Mouse (Mus musculus): ENCODE results near the gene Tmem45a.
A peak's percentile ranks its signal among the peaks of the same experiment; 100 is the strongest.
"Not testable (repeated sequence)": the region's sequence is repeated elsewhere in the genome, so short reads cannot be mapped to it uniquely, and the experiment has no call there.

Gene Tmem45a

DNA sequence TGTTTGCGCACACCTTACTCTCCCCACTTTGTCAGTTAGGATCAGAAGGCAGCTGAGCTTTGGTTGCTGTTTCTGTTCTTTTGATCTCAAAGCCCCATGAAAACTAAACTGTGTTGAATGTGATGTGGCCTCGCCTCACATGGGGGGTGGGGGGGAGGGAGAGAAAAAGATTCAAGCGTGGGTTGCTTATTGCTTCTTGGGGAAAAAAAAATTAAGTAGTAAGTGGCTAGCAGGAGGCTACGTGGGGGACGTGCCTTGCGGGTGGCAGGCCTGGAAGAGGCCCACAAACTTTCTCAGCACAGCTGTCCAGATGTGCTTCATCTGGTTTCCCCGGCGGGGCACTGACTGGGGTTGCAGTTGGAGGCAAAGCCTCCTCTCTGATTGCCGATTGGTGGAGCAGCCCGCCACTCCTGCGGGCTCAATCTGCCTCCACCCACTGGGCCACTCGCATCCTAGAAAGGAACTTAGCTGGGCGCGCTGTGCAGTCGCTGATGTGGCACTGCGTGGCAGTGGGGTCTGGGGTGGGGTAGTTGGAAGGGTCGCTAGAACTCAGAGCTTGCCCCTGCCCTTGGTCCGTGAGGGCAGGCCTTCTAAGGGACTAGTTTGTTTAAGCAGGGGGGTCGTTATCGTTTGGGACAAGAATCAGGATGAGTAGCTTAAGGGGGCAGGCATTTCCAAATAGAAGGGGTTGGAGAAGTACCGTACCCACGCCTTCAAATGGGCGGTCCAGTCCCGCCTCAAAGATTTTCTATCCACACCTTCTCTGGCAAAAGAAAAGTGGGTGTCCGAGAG is at the start of gene Tmem45a:
Gene Tmem45a, minus strand, starts transcription at position 343 of the 792 bp plus-strand sequence.
- DNase-seq (ENCODE audit: inconsistent age in 2 of 2, low spot score in 1 of 2) = peak; percentile 82 to 91

DNA sequence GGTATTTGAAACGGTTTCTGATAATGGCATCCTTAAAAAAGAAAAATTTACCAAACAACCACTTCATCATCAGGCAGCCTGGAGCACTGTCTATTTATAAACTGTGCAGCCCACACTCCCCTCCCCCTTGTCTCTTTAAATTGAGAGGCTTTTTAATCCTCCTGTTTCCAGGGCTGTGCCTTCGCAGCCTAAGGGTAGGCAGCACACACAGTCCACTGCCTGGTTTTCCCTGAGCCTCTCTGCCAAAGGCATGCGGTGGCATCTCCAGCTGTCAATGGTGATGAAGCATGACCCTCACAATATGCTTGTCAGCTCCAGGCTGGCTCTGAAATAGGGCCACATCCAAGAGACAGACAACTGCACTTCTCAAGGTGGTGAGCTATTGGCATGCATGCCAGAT is 42.1 kb upstream of the Tmem45a start, which contains the start of gene Lnp1:
Gene Lnp1, minus strand, starts transcription at position 39 of the 400 bp plus-strand sequence.
- no peak for DNase-seq (ENCODE audit: inconsistent age in 2 of 2, low spot score in 1 of 2)

DNA sequence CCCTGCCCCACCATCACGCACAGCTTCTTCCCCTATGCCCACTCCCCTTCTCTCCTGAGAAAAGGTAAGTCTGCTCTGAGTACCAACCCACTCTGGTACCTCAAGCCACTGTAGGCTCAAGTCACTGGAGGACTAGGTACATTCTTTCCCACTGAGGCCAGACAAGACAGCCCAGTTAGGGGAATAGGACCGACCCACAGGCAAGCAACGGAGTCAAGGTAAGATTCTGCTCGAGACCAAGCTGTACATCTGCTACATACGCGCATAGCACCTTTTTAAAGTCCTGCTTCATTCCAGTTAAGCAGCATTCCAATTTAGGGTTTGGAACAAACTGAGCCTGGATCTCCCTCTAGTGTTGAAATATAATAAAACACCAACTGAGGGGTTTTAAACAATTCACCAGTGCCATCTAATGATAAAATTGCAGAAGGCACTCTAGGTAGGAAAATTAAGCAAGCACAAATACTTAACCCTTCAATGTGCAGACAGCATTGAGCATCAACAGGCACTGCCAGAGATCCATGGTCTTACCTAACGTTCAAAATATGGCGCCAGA is 34.2 kb upstream of the Tmem45a start:
- peak in 1 of 2 experiments; percentile 77 for DNase-seq (ENCODE audit: inconsistent age in 2 of 2, low spot score in 1 of 2)

DNA sequence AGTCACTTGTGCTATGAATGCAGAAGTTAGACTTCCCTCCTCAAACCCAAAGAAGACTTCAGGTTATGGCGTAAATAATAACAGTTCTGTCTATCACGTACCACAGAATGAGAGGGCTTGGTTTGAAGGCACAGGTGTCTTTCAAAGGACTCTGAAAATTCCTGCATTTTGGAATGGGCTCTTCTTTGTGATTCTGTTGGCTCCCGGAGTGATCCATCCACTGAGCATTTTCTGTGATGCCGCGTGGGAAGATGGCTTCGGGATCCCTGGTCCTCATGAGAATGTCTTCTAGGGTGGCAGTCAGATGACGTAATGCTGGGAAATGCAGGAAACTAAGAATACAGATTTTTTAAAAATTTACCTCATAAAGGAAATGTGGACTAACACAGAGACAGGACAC is 31.3 kb upstream of the Tmem45a start:
- no peak for DNase-seq (ENCODE audit: inconsistent age in 2 of 2, low spot score in 1 of 2)

DNA sequence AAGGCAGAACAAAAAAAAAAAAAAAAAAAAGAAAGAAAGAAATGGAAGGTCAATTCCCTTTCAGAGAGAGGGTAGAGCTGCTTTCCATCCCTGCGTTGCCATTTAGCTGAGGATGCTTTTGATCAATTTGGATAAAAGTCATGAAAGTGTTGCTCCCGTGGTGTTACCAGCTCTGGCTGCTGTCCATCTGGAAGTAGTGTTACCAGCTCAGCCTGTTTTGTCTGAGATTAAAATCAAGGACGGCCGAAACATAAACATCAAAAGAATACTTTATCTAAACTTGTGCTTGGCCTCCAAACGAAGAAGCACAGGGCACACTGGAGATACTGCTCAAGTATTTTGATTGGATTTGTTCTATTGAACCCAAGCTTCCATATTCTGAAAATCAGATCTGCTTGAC is 23.0 kb upstream of the Tmem45a start:
- peak; percentile 10 to 46 for DNase-seq (ENCODE audit: inconsistent age in 2 of 2, low spot score in 1 of 2)

DNA sequence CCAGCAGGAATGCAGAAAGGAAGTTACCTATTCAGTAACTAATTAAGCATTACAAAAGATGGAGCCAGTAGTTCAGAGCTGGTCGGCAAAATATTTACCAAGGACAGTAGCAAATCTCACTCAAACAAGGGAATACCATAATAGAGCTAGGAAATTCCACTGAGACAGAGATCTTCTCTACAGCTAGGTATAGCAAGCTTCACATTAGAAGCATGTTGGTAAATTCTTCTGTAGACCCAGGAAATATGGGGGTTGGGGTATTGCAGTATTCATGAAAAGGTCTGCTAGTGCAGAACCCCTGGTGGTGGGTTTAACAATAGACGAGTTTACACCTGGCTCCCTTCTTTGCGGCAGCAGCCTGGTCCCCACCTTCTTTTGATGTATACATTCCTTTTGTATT is 16.2 kb upstream of the Tmem45a start:
- not testable (repeated sequence) for DNase-seq (ENCODE audit: inconsistent age in 2 of 2, low spot score in 1 of 2)

DNA sequence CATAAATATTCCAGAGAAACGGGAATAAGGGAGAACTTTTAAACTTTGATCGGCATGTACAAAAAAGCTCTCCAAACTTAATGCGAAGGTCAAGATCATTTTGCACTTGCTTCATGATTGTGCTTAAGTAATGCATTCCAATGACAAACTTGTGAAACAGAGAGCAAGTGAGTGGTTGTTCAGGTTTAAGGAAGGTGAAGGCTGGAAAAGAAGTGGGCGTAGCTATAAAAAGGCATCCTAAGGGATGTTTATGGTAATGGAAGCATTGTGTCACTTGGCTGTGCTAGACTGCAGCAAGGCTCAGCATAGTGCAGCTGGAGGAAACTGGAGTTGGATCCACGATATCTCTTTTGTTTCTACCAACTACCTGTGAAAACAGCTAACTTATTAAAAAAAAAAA is 5.6 kb upstream of the Tmem45a start:
- no peak for DNase-seq (ENCODE audit: inconsistent age in 2 of 2, low spot score in 1 of 2)

DNA sequence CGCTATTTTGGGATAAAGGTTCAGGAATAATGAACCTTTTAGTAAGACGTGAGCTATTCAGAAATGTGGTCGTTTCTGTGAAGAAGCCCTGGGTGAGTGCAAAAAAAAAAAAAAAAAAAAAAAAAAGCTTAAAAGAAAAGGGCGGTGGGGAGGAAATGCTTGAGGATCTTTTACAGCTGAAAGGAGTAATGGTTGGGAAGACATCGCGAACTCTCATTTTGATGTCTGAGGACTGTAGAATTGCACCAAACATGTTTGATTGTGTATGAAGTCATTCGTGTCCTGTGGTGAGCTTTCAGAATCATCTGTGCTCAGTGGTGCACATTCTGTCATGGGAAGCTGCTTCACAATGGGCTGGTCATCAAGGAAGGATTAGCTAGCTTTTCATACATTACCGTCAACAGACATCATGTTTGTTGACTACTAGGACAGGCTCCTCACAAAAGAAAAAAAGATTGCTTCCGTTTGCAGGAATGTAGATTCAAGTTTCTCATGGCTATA is 700 bp upstream of the Tmem45a start:
- DNase-seq (ENCODE audit: inconsistent age in 2 of 2, low spot score in 1 of 2) = no peak

DNA sequence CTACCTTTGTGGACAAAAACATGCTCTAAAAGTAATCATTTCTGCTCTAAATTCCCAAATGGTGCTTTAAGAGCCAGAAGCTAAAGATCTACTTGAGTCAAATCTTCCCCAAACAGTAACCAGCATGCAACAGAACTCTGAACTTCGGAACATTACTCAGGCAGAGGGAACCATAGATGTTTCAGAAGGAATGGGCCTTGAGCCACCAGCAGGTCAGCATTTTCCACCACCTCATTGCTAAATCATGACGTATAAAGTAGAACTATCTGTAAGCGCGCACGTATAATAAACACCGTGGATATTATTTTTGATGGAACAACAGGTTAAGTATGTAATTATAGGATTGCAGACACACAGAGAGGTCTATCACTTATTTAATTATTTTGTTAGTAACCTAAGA is 1.2 kb downstream of the Tmem45a start:
- DNase-seq (ENCODE audit: inconsistent age in 2 of 2, low spot score in 1 of 2) = no peak

DNA sequence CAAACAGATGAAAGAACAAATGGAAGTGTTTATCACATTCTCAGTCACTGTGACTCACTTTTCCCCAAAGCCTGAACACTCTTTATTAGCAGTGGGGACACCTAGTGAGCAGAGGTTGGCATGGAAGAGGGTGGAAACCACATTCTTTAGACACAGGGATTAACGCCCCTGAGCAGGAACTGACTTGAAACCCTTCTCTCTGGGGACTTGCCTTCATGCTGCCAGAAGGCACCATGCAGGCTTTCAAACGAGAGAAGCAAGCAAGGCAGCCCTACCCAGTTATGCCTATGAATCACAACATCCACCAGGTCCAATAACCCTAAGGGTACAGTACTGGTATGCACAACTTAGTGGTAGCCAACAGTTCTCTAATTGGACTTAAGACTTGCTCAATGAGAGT is 12.6 kb downstream of the Tmem45a start:
- no peak for DNase-seq (ENCODE audit: inconsistent age in 2 of 2, low spot score in 1 of 2)

DNA sequence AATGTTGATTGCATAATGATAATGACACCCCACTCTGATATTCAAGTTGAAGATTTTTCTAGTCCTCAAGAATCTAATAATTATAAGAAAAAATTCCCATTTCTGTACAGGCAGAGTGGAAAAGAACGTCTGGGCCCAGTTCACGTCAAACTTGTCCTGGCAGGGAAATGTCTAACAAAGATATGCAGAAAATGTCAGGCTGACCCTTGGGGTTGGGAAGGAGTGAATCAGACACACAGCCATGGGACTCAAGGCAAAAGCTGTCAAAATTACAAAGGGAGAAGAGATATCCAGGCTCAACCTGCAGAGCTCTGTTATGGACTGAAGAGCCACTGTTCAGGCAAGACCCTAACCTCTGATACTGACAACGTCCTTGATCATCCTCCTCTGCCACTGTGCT is 15.5 kb downstream of the Tmem45a start:
- peak in 1 of 2 experiments; percentile 54 for DNase-seq (ENCODE audit: inconsistent age in 2 of 2, low spot score in 1 of 2)

DNA sequence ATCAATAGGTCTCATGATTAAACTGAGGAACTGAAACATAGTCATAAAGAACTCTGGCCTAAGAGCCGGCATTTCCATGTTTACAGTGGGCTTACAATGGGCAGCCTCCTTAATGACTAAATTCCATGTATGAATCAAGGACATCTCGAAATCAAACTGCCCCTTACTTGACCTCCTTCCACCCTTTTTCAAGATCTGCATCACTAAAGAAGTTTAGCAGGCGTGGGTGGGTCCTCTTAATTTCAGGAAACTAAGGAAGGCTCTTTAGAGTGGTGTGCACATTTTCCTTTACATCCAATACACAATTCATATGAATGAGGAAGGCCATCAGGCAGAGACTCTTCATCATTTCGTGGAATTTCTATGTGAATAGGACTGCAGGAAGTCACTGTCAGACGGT is 17.6 kb downstream of the Tmem45a start:
- DNase-seq (ENCODE audit: inconsistent age in 2 of 2, low spot score in 1 of 2) = no peak

DNA sequence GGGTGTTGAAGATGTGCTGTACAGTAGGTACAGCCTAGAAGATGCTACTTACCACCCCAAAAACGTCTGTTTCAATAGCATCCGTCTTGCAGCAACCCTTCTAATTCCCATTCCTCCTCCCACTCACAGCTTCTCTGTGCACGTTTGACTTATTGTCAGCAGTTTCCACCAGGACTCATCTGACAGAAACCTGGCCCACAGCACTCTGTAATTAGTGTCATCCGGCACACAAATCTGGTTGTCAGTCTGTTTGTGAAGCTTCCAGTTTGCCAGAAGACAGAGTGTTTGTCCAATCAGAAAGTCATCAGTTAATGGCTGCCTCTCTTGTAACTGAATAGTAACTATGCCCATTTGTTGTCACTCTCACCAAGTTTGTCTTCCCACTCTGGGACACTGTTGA is 18.4 kb downstream of the Tmem45a start:
- DNase-seq (ENCODE audit: inconsistent age in 2 of 2, low spot score in 1 of 2) = no peak

DNA sequence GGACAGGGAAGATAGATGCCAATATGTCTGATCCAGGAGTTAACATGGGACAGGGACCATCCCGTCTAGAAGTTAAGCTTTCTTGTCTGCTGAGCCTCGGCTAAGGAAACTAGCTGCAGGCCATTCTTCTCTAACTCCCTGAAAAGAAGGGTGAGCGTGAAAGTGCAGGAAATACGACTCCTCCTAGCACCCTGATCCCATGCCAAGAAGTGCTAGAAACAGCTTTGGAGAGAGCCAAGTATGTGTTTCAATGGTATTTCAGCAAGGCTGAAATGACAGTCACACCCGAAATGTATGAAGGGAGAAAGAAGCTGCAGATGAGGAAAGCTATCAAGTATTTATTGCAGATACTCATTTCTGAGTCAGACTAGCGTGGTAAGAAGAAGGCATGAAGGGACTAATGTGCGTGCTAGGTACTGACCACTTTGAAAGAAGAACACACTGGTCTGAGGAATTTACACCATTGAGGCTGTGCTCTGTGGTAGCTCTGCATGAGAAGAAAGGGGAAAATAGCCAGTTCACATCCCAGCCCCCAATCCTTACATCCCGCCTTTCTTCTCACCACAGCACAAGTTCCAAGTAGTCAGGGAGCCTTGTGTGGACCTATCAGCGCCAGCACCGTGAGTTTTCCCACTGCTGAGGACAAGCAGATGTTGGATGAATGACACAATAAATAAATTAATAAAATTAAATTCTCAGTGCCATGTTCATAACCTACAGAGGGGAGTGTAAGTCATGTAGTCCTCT is 33.0 kb downstream of the Tmem45a start:
- DNase-seq (ENCODE audit: inconsistent age in 2 of 2, low spot score in 1 of 2) = peak in 1 of 2 experiments; percentile 40

DNA sequence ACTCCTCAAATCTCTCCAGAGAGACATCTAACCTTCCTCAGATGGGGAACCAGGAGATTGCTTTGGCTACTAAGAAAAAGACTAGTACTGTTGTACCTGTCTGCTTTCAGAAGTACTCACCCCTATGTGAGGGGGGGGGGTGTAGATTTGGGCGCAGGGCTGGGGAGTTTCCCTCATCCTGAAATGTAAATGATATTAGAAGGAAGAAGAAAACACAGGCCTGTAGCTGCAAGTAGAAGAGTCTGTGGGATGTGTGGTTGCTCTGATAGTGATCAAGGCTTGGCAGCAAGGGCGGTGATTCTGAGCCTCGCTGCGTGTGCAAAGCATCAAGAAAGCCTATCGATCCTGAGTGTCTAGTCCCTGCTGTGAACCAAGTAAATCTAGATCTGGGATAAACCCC is 43.0 kb downstream of the Tmem45a start:
- DNase-seq (ENCODE audit: inconsistent age in 2 of 2, low spot score in 1 of 2) = no peak

DNA sequence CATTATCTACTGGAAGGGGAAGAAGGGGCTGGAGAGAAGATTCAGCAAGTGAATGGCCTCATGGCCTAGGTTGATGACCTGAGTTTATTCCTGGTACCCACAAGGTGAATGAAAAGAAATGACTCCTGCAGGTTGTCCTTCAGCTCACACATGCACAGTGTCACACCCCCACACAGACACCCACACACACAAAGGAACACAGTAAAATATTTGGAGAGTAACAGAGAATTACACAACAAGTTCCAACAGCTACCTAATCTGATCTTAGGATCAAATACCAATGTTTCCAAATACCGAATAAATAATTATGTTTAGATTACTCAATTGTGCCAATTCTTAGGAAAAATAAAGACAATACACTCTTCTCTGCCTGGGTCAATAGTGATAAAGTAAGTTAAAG is 52.7 kb downstream of the Tmem45a start:
- no peak for DNase-seq (ENCODE audit: inconsistent age in 2 of 2, low spot score in 1 of 2)

DNA sequence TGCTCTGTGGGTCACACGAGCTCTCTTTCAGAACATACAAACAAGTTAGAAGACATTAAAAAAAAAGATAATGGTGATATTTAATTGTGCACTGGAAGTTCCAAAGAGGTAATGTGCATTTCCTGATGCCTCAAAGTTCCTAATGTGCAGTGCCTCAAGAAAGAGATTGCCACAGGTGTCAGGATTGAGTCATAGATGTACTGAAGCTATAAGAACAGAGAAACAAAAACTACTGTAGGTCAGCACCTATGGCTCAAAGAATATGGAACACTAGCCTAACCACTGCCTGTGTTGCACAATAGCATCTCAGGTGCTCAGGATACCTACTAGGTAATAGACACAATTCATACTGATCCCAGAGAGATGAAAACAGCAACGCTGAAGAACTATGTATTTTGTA is 54.0 kb downstream of the Tmem45a start:
- no peak for DNase-seq (ENCODE audit: inconsistent age in 2 of 2, low spot score in 1 of 2)

DNA sequence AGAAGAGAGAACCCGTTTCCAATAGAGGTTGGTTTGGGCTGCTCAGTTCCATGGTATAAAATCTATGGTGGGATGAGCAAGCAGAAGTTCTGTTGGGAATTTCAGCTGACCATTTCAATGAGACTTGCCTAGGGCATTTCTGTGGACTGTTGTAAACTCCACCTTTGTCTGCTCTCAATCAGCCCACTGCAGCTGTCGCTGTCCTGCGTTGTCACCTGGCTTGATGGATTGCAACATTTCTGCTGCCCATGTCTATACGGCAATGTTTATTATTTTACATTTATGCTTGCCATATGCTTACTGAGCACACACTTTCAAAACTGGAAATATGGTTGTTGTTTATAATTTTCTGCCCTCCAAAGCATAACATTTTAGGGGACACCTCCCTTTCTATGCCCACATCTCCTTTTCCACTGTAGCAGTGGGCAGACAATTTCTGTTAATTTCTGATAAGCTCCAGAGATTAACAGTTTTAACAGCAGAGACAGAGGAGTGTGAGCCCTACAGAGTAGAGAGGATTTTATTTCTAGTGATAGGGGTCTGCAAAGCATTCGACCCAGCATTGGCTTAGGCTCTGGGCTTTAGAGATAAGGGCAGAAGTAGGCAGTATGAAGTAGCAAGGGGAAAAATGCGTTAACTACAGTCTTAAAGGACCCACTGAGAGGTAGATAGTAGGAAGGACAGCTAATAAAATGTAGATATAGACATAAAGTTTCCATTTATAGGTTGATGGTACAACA is 84.4 kb downstream of the Tmem45a start:
- no peak for DNase-seq (ENCODE audit: inconsistent age in 2 of 2, low spot score in 1 of 2)

DNA sequence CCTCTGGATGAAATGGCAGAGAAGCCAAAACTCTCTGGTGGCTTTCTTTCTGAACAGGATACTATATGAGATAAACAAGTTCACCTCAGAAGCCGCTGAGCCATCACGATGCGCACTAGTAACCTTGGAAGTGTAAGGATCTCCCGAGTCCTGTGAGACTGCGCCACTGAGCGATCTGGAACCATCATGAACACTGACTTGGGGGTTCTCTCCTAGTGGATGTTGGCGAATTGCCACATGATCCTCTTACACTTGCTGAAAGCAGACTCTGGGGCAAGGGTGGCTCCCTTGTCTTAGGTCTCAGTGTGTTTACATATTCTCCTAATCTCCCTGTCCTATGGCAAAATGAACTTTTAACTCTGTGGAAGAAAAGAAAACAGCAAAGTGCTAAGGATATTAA is 85.0 kb downstream of the Tmem45a start:
- no peak for DNase-seq (ENCODE audit: inconsistent age in 2 of 2, low spot score in 1 of 2)

DNA sequence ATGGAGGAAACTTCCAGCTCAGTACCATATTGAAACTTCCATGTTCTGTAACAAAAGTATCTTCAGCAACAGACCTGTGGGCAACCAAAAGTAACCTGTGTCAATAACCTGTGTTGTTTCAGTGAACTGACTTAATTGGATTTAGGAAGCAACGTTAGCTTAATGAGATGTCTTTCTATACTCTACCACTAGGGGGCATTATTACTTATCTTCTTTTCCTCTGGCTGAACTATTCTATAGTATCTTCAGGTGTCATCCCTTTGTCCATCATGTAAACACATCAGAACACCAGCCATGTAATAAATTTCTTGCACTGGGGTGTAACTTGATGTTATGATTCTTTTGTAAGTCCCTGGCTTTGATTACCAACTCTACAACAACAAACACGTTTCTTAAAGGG is 85.5 kb downstream of the Tmem45a start:
- DNase-seq (ENCODE audit: inconsistent age in 2 of 2, low spot score in 1 of 2) = peak in 1 of 2 experiments; percentile 57

DNA sequence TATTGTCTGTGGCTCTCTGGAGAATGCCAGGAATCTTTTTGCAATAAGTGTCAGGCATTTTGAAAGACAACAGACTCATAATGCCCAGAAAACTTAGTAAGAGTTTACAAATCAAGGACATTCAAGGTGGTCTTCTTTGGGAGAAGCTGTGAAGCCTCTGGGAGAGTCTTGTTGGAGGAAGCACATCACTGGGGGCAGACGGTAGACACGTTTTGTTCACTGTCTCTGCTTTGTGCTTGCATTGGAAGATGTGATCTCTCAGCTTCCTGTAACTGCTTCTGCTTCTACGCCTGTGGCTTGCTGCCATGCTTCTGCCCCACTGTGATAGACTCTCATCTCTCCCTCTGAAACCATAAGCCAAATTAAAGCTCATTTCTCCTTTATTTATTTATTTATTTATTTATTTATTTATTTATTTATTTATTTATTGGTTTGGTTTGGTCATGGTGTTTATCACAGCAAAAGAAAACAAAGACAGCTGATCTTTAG is 86.4 kb downstream of the Tmem45a start:
- no peak for DNase-seq (ENCODE audit: inconsistent age in 2 of 2, low spot score in 1 of 2)
